Mouse (Mus musculus) embryonic stem cell, embryonic (primary cell): ENCODE data around the gene Skap1.

Source experiments
- CTCF ChIA-PET, 4 experiments: fragments of 300-600 bp in 2 of 4; fragments of 350-600 bp in 2 of 4; sonication (Branson Sonifier 250); formaldehyde crosslinking; loops; one replicate each; lab custom pipeline; 2022; ENCODE audit warnings: inconsistent platforms in 2 of 4; lab: Charles Lee
- POLR2A ChIA-PET, 4 experiments: fragments of 300-600 bp in 2 of 4; fragments of 350-600 bp in 2 of 4; sonication (Branson Sonifier 250); formaldehyde crosslinking; loops; one replicate each; lab custom pipeline; 2022; ENCODE audit warnings: antibody characterized with exemption in 4 of 4, inconsistent platforms in 1 of 4; lab: Charles Lee

Gene Skap1

GRCm38 (mm10) chr11:96686713-96687280 lies 222.4 kb downstream of the Skap1 start:
- POLR2A ChIA-PET: interaction anchor here in 1 of 4 experiments (0.6 kb wide), 2 partner anchors 65 to 251 kb away, joined by 3 read pairs; no protein-coding TSS in a partner anchor
- CTCF ChIA-PET: interaction anchor here in 3 of 4 experiments (0.6 to 1.2 kb wide), 5 partner anchors 11 to 859 kb away, joined by 3 to 6 read pairs (median 3); no protein-coding TSS in a partner anchor

GRCm38 (mm10) chr11:96692250-96692649 lies 227.9 kb downstream of the Skap1 start:
- ChIA-PET CTCF (interaction anchor here in 3 of 4 experiments (0.7 to 1.4 kb wide), 5 partner anchors 16 to 21 kb away, joined by 3 to 5 read pairs (median 3); no protein-coding TSS in a partner anchor), POLR2A (interaction anchor here in 3 of 4 experiments (0.6 to 12.7 kb wide), 10 partner anchors 10 to 264 kb away, joined by 3 to 154 read pairs (median 4); no protein-coding TSS in a partner anchor)

- ChIA-PET POLR2A (interaction anchor here in 3 of 4 experiments (0.5 to 12.7 kb wide), 18 partner anchors 8 to 656 kb away, joined by 3 to 154 read pairs (median 5); partner anchors contain the start of gene Snx11 (in 2 of the 3)), CTCF (interaction anchor here in 2 of 4 experiments (0.6 to 1.9 kb wide), 8 partner anchors 8 to 328 kb away, joined by 3 to 6 read pairs (median 4); partner anchors contain the start of gene Snx11 (in 1 of the 2))
Observed at GRCm38 (mm10) chr11:96693360-96693759, 229.0 kb downstream of the Skap1 start.

- ChIA-PET CTCF (interaction anchor here in 2 of 4 experiments (0.6 to 1.9 kb wide), 3 partner anchors 10 to 131 kb away, joined by 3 to 6 read pairs (median 6); no protein-coding TSS in a partner anchor), POLR2A (interaction anchor here (1.2 to 12.7 kb wide), 11 partner anchors 10 to 134 kb away, joined by 3 to 154 read pairs (median 7); partner anchors contain the start of genes Nfe2l1 (in 1 of the 4) and Snx11 (in 1 of the 4))
Observed at GRCm38 (mm10) chr11:96694774-96695173, 230.4 kb downstream of the Skap1 start.

- ChIA-PET CTCF (interaction anchor here in 2 of 4 experiments (0.5 to 1.6 kb wide), 5 partner anchors 16 to 345 kb away, joined by 4 to 11 read pairs (median 5); partner anchors contain the start of gene Mrpl10 (in 1 of the 2)), POLR2A (interaction anchor here in 3 of 4 experiments (0.6 to 12.7 kb wide), 27 partner anchors 10 to 1339 kb away, joined by 3 to 154 read pairs (median 3); partner anchors contain the start of gene Nfe2l1 (in 1 of the 3))
Observed at GRCm38 (mm10) chr11:96696168-96696727, 231.9 kb downstream of the Skap1 start.

DNA sequence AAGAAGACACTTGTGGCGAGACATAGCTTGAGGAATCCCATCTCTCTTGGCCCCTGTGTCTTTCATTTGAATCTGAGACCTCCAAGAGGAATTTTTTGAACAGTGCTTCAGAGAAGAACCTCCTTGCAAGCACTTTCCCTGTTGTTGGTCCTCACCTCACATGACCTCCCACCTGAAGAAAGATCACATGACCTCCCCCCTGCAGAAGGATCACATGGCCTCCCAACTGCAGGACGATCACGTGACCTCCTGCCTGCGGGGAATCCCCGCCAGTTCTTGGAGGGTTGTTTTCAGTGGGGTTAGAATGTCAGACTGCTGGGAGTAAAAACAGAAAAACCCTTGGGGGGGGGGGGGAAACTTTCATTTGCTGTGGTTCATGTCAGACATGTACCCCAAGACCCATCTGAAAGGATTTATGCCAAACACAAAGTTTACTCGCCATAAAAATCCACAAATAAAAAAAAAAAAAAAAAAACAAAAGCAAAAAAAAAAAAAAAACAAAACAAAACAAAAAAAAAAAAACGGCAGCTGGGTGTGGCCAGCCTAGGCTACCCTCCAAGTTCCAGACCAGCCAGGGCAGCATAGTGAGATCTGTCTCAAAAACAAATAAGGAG lies 232.6 kb downstream of the Skap1 start:
- ChIA-PET CTCF (interaction anchor here in 3 of 4 experiments (0.5 to 1.6 kb wide), 7 partner anchors 16 to 377 kb away, joined by 4 to 11 read pairs (median 5); partner anchors contain the start of gene Mrpl10 (in 1 of the 3)), POLR2A (interaction anchor here (0.6 to 12.7 kb wide), 29 partner anchors 9 to 427 kb away, joined by 3 to 154 read pairs (median 4); no protein-coding TSS in a partner anchor)

DNA sequence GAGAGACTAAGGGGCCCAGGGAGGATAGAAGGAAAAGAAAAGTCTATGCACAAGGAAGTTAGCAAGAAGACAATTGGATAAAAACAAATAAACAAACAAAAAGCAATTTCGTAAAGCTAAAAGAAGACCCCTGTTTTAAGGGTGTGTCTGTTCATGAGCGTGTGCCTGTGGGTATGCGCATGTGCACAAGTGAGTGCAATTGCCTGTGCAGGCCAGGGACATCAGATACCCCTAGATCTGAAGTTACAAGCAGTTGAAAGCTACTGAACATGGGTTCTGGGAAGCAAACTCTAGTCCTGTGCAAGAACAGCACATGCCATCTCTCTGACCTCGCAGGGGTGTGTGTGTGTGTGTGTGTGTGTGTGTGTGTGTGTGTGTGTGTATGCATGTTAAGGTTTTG lies 233.1 kb downstream of the Skap1 start:
- ChIA-PET POLR2A (interaction anchor here (0.6 to 12.7 kb wide), 23 partner anchors 9 to 414 kb away, joined by 3 to 154 read pairs (median 4); no protein-coding TSS in a partner anchor), CTCF (interaction anchor here (0.6 to 1.6 kb wide), 5 partner anchors 11 to 377 kb away, joined by 3 to 5 read pairs (median 4); no protein-coding TSS in a partner anchor)

GRCm38 (mm10) chr11:96703813-96704212 lies 239.4 kb downstream of the Skap1 start:
- POLR2A ChIA-PET: interaction anchor here in 2 of 4 experiments (0.6 to 12.7 kb wide), 3 partner anchors 8 to 18 kb away, joined by 3 to 154 read pairs (median 40); no protein-coding TSS in a partner anchor
- CTCF ChIA-PET: no interaction called here

- POLR2A ChIA-PET: interaction anchor here in 3 of 4 experiments (0.9 to 8.8 kb wide), 9 partner anchors 9 to 636 kb away, joined by 3 to 154 read pairs (median 7); partner anchors contain the start of genes Atp5g1 (in 1 of the 3) and Snx11 (in 1 of the 3)
- CTCF ChIA-PET: interaction anchor here in 2 of 4 experiments (1.0 to 1.7 kb wide), 4 partner anchors 26 to 566 kb away, joined by 3 to 4 read pairs (median 3); no protein-coding TSS in a partner anchor
Observed at GRCm38 (mm10) chr11:96711268-96711667, 246.9 kb downstream of the Skap1 start.

DNA sequence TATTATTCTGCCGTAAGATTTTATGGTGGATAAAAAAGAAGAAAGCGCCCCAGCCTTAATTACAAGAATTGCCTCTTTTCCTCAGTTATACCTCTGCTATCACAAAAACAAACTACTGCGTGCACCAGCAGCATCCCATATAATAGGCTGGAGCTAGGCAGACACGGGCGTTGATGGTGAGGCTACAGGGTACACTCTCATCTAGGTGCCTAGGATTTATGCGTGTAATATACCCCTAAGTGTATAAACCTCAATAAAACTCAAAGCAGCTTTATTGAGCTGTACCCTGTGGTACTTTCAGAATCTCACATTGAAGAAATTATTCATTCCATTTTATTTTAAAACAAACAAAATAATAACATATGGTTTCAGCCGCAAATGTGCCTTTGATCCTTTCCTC lies 247.3 kb downstream of the Skap1 start:
- ChIA-PET CTCF (interaction anchor here in 2 of 4 experiments (1.0 to 1.7 kb wide), 3 partner anchors 26 to 41 kb away, joined by 3 to 4 read pairs (median 3); no protein-coding TSS in a partner anchor), POLR2A (interaction anchor here in 3 of 4 experiments (0.9 to 8.8 kb wide), 17 partner anchors 10 to 636 kb away, joined by 3 to 154 read pairs (median 5); partner anchors contain the start of genes Atp5g1 (in 1 of the 3), Nfe2l1 (in 1 of the 3) and Snx11 (in 1 of the 3))

- CTCF ChIA-PET: interaction anchor here in 3 of 4 experiments (0.6 to 1.5 kb wide), 6 partner anchors 14 to 936 kb away, joined by 3 to 7 read pairs (median 4); no protein-coding TSS in a partner anchor
- POLR2A ChIA-PET: interaction anchor here (0.7 to 8.8 kb wide), 60 partner anchors 11 to 733 kb away, joined by 3 to 154 read pairs (median 4); partner anchors contain the start of genes Snx11 (in 2 of the 4), Cdk5rap3 (in 1 of the 4), Hoxb1 (in 1 of the 4) and Nfe2l1 (in 1 of the 4)
Observed at GRCm38 (mm10) chr11:96713210-96714005, 249.0 kb downstream of the Skap1 start.

GRCm38 (mm10) chr11:96714011-96714410 lies 249.6 kb downstream of the Skap1 start:
- CTCF ChIA-PET: interaction anchor here (0.6 to 1.7 kb wide), 11 partner anchors 9 to 936 kb away, joined by 3 to 7 read pairs (median 4); no protein-coding TSS in a partner anchor

DNA sequence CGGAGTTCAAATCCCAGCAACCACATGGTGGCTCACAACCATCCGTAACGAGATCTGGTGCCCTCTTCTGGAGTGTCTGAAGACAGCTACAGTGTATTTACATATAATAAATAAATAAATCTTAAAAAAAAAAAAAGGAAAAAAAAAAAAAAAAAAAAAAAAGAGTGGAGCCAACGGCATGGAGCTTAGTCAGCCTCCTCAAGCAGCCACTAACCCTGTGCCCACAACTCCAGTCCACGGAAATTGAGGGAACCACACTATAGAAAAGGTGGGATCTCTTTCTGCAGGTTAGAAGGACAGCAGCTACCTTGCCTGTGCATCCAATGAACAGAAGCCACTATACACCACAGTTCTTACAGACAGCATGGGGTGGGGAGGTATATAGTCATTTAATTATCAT lies 250.8 kb downstream of the Skap1 start:
- ChIA-PET POLR2A (interaction anchor here (0.6 to 8.8 kb wide), 30 partner anchors 10 to 883 kb away, joined by 3 to 154 read pairs (median 4); partner anchors contain the start of gene Snx11 (in 2 of the 4)), CTCF (interaction anchor here (0.6 to 1.7 kb wide), 23 partner anchors 13 to 733 kb away, joined by 3 to 20 read pairs (median 5); partner anchors contain the start of gene Skap1 (in 1 of the 4))

More at GRCm38 (mm10) chr11:96714011-96714410, 249.6 kb downstream of the Skap1 start:
- POLR2A ChIA-PET: interaction anchor here (0.6 to 8.8 kb wide), 46 partner anchors 10 to 733 kb away, joined by 3 to 154 read pairs (median 4); partner anchors contain the start of genes Cdk5rap3 (in 1 of the 4), Nfe2l1 (in 1 of the 4), Pnpo (in 1 of the 4) and Snx11 (in 1 of the 4)

DNA sequence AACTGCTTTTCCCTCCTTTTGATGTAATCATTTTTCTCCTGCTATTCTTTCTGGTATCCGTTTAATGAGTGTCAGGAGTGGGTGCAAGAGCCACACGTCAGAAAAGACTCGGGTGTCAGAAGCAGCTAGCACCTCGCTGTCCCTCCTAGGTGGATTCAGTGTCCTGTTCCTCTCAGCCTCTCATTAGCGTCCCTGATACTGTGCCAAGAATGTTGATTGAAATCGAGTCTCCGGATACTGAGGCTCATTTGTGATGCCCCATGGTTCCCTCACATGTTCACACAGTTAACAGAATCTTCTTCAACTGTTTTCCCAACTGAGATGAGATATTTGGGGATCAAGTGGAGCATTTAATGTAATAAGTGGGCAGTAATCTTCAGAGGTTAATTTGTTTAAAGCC lies 254.2 kb downstream of the Skap1 start:
- ChIA-PET POLR2A (no interaction called here), CTCF (no interaction called here)

DNA sequence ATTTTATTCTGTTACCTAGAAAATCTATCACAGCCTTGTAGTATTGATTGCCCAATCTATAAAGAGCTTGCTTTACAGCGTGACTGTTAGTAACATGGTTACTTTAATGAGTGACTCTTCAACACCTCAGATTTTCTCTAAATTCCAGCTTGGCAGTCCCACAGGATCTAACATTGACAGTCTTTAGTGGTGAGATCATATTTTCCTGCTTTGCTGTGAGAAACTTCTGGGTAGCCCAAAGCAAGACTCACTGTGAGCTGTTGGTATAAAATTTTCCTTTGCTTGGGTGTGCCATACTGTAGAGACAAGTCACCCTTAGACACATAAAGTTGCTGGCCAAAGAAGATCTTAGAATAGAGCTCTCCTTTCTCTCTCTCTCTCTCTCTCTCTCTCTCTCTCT lies 261.4 kb downstream of the Skap1 start:
- ChIA-PET POLR2A (interaction anchor here in 3 of 4 experiments (0.5 to 5.4 kb wide), 7 partner anchors 13 to 616 kb away, joined by 3 to 49 read pairs (median 4); no protein-coding TSS in a partner anchor), CTCF (interaction anchor here in 1 of 4 experiments (1.1 kb wide), 1 partner anchor 136 kb away, joined by 4 read pairs; no protein-coding TSS in a partner anchor)

GRCm38 (mm10) chr11:96728577-96728976 lies 264.2 kb downstream of the Skap1 start:
- POLR2A ChIA-PET: interaction anchor here in 3 of 4 experiments (0.7 to 5.4 kb wide), 7 partner anchors 11 to 228 kb away, joined by 3 to 49 read pairs (median 4); no protein-coding TSS in a partner anchor
- CTCF ChIA-PET: interaction anchor here in 3 of 4 experiments (0.6 to 1.1 kb wide), 6 partner anchors 9 to 197 kb away, joined by 3 to 7 read pairs (median 4); no protein-coding TSS in a partner anchor
